Mouse (Mus musculus): ENCODE results near the gene Mstn.

DNA sequence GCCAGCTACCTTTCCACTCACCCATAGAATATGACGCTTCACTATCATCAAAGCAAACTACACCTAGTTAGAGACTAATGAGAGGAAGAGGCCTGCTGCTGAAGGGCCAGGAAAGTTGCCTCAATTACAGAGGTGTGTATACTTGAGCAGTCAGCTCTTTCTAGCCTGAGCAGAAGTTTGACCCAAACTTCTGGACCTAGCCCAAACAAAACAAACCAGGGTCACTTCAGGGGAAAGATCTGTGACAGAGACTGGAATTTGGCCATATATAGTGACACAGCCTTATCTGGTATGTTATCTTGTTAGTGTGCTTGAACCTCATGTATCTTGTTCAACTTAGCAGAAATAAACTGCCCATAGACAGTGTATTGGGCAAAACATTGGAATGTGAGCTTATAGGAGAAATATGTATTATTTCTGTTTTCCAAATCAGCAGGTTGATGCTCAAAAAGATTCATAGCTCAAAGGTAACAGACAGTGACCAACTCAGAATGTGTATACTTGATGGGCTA is 9.3 kb downstream of the Mstn start:
- TF ChIP-seq HCFC1 (IDR thresholded peaks at IDR 0.05; ENCODE audit: borderline replicate concordance, insufficient read depth, low read length) (no peak), MAFK (IDR thresholded peaks at IDR 0.05; ENCODE audit: insufficient read depth, low read depth, low read length) (no peak), ZNF384 (IDR thresholded peaks at IDR 0.05; ENCODE audit: low read depth, low read length) (no peak), ZC3H11A (IDR thresholded peaks at IDR 0.05; ENCODE audit: borderline replicate concordance, low read depth, low read length) (no peak)
